Mouse (Mus musculus) kidney, postnatal 36 days (tissue): ENCODE measurements around the gene Tox3.

Experiments used
- DNase-seq, 2 experiments: peaks; one replicate each; pipeline ENCODE4 v3.0.0; 2021 to 2022; ENCODE audit warnings: mixed read lengths in 2 of 2

Tox3 gene

GRCm38 (mm10) chr8:90348178-90348925, at the start of gene Tox3:
Gene Tox3 (minus strand): TSS chr8:90348343.
- peak; percentile 54 to 79 for DNase-seq

- DNase-seq = no peak
Observed at GRCm38 (mm10) chr8:90392643-90393042, 44.5 kb upstream of the Tox3 start.

GRCm38 (mm10) chr8:90391483-90392074, 43.4 kb upstream of the Tox3 start:
- DNase-seq = no peak

- no peak for DNase-seq
Observed at GRCm38 (mm10) chr8:90390827-90391226, 42.7 kb upstream of the Tox3 start.

GRCm38 (mm10) chr8:90379064-90379463, 30.9 kb upstream of the Tox3 start:
- peak in 1 of 2 experiments; percentile 0 for DNase-seq

GRCm38 (mm10) chr8:90378036-90378435, 29.9 kb upstream of the Tox3 start:
- no peak for DNase-seq

- DNase-seq = peak; percentile 37 to 45
Observed at GRCm38 (mm10) chr8:90371611-90372222, 23.6 kb upstream of the Tox3 start.

GRCm38 (mm10) chr8:90369876-90370275, 21.7 kb upstream of the Tox3 start:
- DNase-seq = no peak

- DNase-seq = no peak
Observed at GRCm38 (mm10) chr8:90356729-90357128, 8.6 kb upstream of the Tox3 start.

GRCm38 (mm10) chr8:90354782-90355181, 6.6 kb upstream of the Tox3 start:
- DNase-seq = no peak

GRCm38 (mm10) chr8:90353960-90354540, 5.9 kb upstream of the Tox3 start:
- DNase-seq = no peak

- DNase-seq = no peak
Observed at GRCm38 (mm10) chr8:90353499-90353898, 5.4 kb upstream of the Tox3 start.

GRCm38 (mm10) chr8:90352991-90353390, 4.8 kb upstream of the Tox3 start:
- no peak for DNase-seq

GRCm38 (mm10) chr8:90349709-90350562, 1.8 kb upstream of the Tox3 start:
- DNase-seq = peak; percentile 8 to 11

- DNase-seq = peak; percentile 2 to 8
Observed at GRCm38 (mm10) chr8:90348926-90349683, 962 bp upstream of the Tox3 start.

- peak; percentile 3 to 32 for DNase-seq
Observed at GRCm38 (mm10) chr8:90347581-90348177, 464 bp downstream of the Tox3 start.

GRCm38 (mm10) chr8:90346880-90347535, 1.1 kb downstream of the Tox3 start:
- no peak for DNase-seq

- DNase-seq = no peak
Observed at GRCm38 (mm10) chr8:90346138-90346879, 1.8 kb downstream of the Tox3 start.

- DNase-seq = no peak
Observed at GRCm38 (mm10) chr8:90330377-90331285, 17.5 kb downstream of the Tox3 start.
